Mouse (Mus musculus) cerebellum, adult (tissue): ENCODE measurements around the gene Bhlhe40.
A peak's percentile ranks its signal among the peaks of the same experiment; 100 is the strongest.

Experiments
- ATAC-seq: cut with Nextera tagmentation; 2 replicates; pipeline ENCODE4 v1.9.2; 2017; ENCODE audit warnings: mild to moderate bottlenecking, moderate library complexity, mixed read lengths; ENCODE audit not compliant: insufficient number of reproducible peaks, low FRiP score, low TSS enrichment

Gene Bhlhe40

DNA sequence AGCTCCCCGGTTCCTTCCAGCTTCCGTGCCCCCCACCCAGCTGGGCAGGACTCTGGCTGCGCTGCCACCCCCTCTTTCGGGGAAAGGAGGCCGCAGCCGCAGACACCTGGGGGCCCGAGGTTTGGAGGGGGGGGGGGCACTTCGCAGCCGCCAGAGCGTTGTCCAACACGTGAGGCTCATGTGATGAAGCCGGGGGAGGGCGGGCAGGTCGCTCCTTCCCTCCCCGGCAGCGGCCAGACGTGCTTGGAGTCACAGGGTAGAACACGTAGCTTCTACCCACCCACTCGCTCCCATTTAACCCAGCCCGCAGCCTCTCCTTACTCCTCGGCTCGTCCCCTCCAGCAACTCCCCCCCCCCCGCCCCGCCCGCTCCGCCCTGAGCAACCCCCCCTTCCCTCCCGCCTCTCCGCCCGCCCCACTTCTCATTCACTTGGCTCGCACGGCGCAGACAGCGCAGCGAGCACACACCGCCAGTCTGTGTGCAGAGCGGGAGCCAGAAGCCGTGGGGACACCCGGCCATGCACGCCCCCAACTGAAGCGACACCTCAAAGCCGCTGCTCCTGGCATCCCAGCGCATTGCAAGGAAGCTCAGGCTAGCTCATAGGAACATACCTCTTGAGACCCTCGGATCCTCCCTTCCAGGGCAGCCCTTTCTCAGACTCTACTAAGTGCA is at the start of gene Bhlhe40:
Gene Bhlhe40 (plus strand): TSS at position 424 of the 672 bp plus-strand sequence.
- ATAC-seq, result peak; percentile 68

DNA sequence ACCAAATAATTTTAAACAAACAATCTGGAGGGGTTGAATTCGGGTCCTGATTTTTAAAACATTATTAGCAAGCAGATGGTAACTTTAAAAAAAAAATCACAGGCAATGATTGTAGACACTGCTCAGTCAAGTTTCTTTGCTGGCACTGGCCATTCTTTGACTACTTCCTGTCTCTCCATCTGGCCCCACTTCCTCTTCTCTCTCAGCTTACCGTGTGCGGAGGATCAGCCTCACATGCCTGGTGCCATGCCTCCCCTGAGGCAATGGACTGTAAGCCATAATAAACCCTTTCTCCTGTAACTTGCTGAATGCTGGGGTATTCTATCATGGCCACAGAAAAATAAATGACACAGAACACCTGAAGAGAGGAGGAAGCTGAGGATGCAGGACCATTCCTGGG is 48.8 kb upstream of the Bhlhe40 start:
- no peak for ATAC-seq

DNA sequence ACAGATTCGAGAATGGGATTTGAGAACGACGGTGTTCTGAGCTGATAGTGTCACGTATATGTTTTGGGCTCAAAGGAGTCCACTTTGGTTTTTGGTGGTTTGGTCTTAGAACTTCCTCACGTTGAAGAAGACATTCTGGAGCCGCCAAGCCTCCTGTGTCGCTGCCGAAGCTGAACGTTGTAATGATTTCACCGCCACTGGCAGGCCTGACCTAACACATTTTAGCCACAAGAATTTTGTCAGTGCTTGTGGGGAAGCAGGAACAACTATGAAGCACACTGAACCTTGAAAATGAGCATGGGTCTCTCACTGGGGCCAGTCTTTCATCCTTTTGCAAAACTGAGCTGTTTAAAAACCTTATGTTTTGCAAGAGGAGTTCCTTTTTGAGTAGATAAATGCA is 42.4 kb upstream of the Bhlhe40 start:
- ATAC-seq, result no peak

DNA sequence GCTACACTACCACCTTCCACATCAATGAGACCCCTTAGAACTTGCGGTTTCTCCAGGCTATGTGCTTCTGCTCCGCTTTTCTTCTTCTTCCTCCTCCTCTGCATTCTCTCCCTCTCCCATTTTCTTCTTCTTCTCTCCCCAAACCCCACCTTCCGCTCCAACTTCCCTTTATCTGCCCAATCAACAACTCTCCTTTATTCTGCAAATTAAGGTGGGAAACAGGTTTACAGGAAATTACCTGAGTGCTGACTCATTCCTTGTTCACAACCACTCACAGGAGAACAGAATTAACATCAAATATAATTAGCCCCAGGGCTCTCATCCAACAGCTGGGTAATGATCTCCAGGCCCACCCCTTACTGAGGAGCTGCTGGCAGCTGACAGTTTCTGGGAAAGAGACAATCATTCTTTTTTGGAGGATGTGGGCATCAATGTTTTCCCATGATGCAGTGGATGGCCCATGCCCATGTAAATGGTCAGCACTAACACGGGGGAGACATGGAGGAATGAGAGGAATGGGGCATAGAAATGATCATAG is 37.3 kb upstream of the Bhlhe40 start:
- ATAC-seq, result no peak

GRCm38 (mm10) chr6:108624915-108625314 is 35.5 kb upstream of the Bhlhe40 start:
- no peak for ATAC-seq

- ATAC-seq, result no peak
These were observed 29.7 kb upstream of the Bhlhe40 start for GRCm38 (mm10) chr6:108630701-108631100.

GRCm38 (mm10) chr6:108638157-108638833 is 22.1 kb upstream of the Bhlhe40 start:
- ATAC-seq, result no peak

DNA sequence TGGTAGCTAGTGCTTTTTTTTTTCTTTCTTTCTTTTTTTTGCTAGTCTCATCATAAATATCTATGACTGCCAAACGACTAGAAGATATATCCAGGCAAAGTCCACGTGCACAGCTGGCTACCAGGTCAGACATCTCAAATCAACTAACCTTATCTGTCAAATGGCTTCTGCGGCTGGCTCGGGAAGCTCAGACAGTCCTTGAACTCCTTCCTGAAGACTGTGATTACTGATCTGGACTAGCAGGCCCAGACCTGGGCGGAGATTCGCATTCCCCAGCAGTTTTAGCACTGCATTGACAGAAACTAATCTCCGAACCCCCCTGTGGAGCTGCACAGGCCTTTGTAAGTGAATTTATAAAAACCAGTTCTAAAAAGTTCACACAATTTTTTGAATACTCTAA is 18.4 kb upstream of the Bhlhe40 start:
- no peak for ATAC-seq

DNA sequence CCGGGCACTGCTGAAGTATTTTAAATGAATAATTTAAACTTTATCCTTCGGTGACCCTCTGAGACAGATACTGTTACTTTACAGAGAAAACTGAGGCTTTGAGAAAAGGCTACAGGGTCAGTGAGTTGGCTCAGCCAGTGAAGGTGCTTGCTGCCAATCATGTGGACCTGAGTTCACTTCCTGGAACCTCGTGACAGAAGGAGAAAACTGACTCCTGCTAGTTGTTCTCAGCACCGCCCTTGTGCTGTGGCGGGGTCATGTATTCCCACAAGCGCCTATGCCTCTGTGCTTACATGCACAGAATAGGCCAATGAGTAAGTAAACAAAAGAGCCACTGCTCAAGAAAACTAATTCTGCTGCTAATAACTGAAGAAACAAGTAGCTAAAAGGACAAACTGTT is 17.4 kb upstream of the Bhlhe40 start:
- no peak for ATAC-seq

DNA sequence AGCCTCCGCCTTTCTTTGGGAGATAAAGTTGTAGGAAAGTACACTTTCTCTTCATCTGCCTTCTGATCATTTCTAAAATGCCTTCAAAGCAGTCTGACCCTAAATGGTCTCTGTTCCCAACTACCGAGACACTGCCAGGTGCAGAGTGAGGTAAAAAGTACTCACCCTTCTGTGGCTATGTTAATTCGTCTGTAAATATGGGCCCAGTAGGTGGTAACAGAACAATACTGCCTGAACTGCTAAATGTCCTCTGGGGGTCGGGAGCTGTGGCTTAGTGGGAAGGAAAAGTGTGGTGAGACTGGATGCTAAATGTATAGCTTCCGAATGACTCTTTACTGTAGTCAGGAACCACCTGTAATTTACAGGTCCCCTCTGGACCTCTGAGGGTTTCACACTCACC is 16.1 kb upstream of the Bhlhe40 start:
- no peak for ATAC-seq

DNA sequence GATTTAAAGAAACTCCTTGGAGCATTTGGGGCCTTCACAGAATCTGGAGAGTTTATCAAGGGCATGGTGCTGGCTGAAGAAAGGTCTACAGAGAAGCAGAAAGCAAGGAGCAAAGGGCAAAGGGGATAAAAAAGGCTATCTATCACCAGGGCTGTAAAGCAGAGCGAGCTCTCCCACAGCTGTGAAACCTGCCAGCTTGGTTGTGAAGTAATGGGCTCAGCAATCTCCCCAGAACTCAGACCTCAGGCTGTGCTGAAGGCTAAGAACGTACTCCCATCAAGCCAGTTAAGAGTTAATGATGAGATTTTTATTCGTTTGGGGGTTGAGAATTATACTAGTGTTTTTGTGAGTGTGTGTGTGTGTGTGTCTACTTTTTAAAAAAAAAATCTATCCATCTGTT is 13.3 kb upstream of the Bhlhe40 start:
- ATAC-seq, result no peak

- no peak for ATAC-seq
These were observed 12.4 kb upstream of the Bhlhe40 start for GRCm38 (mm10) chr6:108648072-108648471.

DNA sequence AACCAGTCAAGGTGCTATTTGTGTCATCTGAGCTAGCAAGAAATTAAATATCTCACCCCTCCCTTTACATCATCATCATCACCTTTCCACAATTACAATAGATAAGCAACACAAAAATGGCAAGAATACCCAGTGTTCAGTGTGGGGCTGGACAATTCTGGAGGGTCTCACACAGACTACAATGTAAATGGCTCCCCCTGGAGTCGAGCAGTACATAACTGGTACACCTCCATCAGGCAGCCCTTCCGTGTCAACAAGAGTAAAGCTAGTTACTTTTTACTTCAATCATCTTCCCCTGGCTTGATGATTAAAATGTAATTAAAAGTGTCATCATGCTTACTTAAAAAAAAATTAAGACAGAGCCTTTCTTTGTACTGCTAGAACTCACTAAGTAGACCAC is 4.6 kb upstream of the Bhlhe40 start:
- ATAC-seq, result no peak

DNA sequence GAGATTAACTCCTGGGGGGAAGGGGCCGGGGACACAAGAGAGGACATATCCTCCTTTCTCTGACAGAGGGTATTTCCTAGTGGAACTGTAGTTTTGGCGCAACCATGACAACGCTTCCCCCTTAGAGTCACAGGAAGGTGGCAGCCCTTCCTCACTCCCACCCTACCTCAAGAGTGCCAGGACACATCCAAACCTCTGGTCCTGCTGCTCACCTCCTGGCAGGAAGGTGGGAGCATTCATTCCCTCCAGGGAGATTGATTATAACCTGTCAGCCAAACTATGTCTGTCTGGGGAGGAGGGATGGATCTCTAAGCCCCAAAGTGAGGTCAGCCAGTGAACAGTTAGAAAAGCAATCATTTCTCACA is 2.4 kb upstream of the Bhlhe40 start:
- ATAC-seq, result no peak

DNA sequence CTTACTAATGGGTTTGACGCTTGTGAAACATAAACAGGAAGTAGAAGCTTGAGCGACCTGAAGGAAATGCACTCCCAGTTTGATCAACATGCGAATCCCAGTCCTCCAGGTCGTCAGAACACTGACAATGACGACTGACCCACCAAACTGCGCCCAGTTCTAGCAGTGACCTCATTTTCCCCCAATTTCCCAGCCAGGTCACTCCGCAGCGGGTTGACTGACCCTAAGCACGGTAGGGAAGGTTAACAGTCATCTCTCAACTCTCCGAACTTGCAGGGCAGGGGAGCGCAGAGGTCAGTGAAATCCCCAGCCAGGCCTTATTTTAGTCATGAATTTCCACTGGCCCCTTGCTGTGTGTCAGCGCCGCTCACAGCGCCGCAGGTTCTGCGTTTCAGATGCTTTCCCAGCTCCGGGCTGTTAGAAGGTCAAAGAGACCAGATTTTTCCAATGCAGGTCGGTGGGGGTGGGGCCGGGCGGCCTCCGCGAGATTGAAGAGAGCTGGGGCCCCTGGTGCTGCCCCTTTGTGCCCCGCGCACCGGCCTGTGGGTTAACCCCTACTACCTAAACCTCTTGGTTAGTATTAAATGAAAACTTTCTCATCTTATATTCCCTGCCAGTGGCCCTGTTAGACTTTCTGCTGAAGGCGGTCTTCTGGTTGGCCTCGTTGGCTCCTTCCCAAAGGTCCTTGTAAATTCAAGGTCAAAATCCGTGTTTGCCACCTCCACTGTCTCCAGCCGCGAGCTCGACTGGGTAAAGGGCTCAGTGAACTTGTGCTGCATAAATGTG is 1.8 kb upstream of the Bhlhe40 start:
- ATAC-seq, result no peak

DNA sequence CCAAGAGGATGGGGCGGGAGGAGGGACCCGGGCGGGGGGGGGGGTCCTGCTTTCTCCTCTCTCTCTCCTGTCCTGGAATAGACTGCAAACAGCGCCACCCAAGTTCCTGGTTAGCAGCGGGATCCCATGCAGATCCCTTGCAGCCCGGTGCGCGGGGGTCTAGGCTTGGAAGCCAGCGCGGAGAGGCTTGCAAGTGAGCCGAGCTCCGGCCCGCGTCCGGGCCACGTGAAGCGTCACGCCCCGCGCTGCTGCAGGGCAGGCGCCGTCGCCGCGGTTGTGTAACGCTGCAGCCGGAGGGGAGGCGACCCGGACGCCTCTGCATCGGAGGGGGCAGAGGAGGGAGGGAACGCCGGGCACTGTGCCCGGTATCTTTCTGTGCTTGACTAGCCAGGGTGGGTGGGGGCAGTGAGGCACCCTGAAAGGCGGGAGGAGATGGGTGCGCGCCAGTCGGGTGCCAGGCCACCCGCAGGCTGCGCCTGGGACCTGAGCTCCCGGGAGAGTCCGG is 1.2 kb upstream of the Bhlhe40 start:
- peak; percentile 49 for ATAC-seq

GRCm38 (mm10) chr6:108659726-108660205 is 663 bp upstream of the Bhlhe40 start:
- peak; percentile 56 for ATAC-seq

GRCm38 (mm10) chr6:108660878-108661389 is 505 bp downstream of the Bhlhe40 start:
- ATAC-seq, result no peak; the same call in 1 of the 2 replicates

GRCm38 (mm10) chr6:108661412-108661811 is 983 bp downstream of the Bhlhe40 start:
- ATAC-seq, result peak; percentile 4; the same call in 1 of the 2 replicates

GRCm38 (mm10) chr6:108661890-108662289 is 1.5 kb downstream of the Bhlhe40 start:
- ATAC-seq, result no peak
